Mouse (Mus musculus) frontal cortex, adult 2 months (tissue): ENCODE results near the gene Grb14. TPM values are rescaled to one million over a fixed set of nuclear protein-coding genes. Genes with fewer than 3 reads are reported as not detected.

Experiments
- DNase-seq, 2 experiments: peaks; one replicate each; pipeline ENCODE4 v3.0.0; 2022; ENCODE audit warnings: low spot score in 1 of 2; ENCODE audit errors: extremely low spot score in 1 of 2
- polyA plus RNA-seq: library from polyadenylated mRNA; depleted of rRNA; stranded (reverse); fragments of >200 nt; gene quantifications from 2 replicates; pipeline ENCODE4 v1.2.3, GENCODE M21; 2012; rRNA removed

Gene Grb14
- polyA plus RNA-seq, 1 experiment, result 26.5 TPM

DNA sequence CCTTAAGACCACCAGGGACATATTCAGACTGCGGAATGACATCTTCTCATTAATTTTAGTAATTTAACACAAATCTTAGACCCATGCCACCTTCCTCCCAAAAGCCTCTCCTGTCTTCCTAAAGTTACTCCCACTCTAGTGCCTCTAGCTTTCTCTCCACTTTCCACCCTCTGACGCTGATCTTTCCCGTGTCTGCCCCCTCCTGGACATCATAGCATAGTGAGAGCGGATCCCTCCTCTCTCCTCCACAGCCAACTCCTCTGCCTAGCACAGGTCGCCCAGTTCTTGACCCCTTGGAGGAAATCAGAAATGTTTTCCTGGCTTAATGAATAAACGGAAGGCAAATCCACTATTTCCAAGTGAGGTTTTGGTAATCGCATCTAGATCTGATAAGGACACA, 131.6 kb downstream of the Grb14 start:
- DNase-seq, result no peak

DNA sequence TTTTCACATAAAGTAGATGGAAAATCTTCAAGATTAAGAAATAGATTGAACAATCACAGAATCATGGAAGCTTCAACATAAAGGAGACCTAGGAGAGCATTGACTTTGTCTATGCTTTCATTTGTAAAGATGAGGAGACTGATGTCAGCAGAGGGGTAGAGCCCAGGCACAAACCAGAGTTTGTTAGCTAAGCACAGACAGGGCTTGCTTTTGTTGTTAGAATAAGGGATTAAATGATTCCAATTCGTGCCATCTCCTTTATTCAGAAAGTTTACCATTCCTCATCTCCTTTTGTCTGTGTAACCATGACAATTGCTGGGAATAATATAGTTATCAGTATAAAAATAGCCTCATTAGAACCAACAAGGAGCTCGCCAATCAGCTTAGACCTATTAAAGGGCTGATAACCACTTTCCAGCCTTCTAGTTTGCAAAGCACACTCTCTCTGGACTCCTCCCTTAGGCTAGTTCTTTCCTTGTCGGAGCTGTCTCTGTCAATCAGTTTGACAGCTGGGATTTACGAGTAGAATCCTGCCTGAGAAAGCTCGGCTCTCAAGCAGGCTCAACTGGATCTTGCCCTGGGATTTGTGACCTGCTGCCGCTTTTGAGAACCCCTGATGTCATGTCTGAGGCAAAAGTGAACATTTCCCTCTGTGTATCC, 137.6 kb downstream of the Grb14 start:
- no peak for DNase-seq

GRCm38 (mm10) chr2:64885696-64886095, 139.1 kb downstream of the Grb14 start:
- no peak for DNase-seq

DNA sequence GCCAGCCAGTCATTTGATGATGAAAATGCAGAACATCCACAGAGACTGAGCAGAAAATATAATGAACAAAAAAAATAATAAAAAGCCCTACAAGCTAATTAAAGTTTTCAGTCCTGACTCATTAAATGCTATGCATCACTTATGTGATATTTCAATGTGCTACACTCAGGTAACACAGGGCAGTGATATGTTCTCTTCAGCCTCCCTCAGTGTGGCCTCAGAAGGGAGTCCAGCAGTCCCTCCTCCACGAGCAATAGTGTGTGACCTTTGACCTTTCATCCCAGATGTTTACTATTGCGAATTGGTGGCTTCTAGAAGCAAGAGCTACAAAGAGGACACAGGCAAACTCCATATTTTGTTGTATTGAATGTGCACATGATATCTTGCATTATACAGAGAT, 146.5 kb downstream of the Grb14 start:
- no peak for DNase-seq

Other genes starting within 250 kb of the Grb14 start
- 8.3 and 10.1 TPM in 2 replicates for gene Cobll1, start 214.4 kb upstream of the Grb14 start, polyA plus RNA-seq